ENCODE assay signal across 8 mouse cellular contexts in the genomic region with DNA sequence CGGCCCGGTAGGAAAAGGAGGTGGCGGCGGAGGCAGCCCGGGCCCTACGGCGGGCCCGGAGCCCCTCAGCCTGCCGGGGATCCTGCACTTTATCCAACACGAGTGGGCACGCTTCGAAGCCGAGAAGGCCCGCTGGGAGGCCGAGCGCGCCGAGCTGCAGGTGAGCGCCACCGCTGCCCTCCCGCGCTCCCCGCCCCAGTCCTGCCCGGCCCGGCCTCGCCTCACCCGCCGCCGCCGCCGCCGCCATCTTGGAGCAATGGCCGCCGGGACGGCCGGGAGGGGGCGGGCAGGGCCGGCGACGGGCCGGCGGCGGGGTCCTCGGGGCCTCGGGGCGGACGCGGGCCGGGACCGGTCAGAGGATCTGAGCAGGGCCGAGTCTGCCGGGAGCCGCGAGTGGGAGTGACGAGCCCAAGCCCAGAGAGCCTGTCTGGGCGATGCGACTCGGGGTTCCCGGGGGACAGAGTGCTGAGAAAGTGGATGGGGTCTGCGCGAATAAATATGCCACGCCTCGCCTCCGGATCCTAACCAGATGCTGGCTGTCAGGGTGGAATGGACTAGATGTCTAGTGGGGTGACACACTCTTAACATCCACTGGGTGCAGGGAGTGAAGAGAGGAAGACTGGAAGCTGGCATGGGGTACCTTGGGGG. TPM values are rescaled to one million over a fixed set of nuclear protein-coding genes. Genes with fewer than 3 reads are reported as not detected.
DNase-seq lines count a peak whose midpoint lies in the region; ATAC-seq lines count a peak whose summit lies in the region.

A gene (minus strand): TSS at position 258 of the 648 bp plus-strand sequence.

- H3K36me3 ChIP-seq in intestine, embryonic 15.5 days, result peaks cover 13% of the 10 kb centered on the region; the same call in 1 of the 2 replicates
- peaks cover 18% of the 10 kb centered on the region for H3K36me3 ChIP-seq in limb, embryonic 15.5 days

- peak within 1 kb of the TSS; percentile 100 for H3K9ac ChIP-seq in intestine, embryonic 15.5 days
- H3K9ac ChIP-seq in limb, embryonic 15.5 days, result peak within 1 kb of the TSS; percentile 99

- peak; percentile 85 for ATAC-seq in intestine, embryonic 15.5 days
- peak; percentile 42 for ATAC-seq in limb, embryonic 15.5 days (ENCODE audit: insufficient number of reproducible peaks, low FRiP score, low TSS enrichment, low read depth)

- H3K9me3 ChIP-seq in intestine, embryonic 15.5 days, result no peaks in the 10 kb centered on the region
- no peaks in the 10 kb centered on the region for H3K9me3 ChIP-seq in limb, embryonic 15.5 days

- peak within 1 kb of the TSS; percentile 99 for H3K4me3 ChIP-seq in intestine, embryonic 15.5 days (replicated peaks)
- H3K4me3 ChIP-seq in limb, embryonic 15.5 days, result peak within 1 kb of the TSS; percentile 89

- under 1% methylated on average over 64 of the region's 64 CpGs for WGBS in intestine, embryonic 15.5 days
- WGBS in limb, embryonic 15.5 days, result under 1% methylated on average over 63 of the region's 64 CpGs

- peaks cover 5% of the 10 kb centered on the region; the same call in 1 of the 2 replicates for H3K27me3 ChIP-seq in intestine, embryonic 15.5 days (replicated peaks)
- peaks cover 14% of the 10 kb centered on the region for H3K27me3 ChIP-seq in limb, embryonic 15.5 days

- H3K4me1 ChIP-seq in intestine, embryonic 15.5 days (replicated peaks), result peaks cover 48% of the 10 kb centered on the region
- H3K4me1 ChIP-seq in limb, embryonic 15.5 days, result peaks cover 51% of the 10 kb centered on the region

- DNase-seq in lung, adult 18-20 months, result peak; percentile 40 to 42
- no peak for DNase-seq in lung, postnatal 36 days
- peak; percentile 66 to 67 for DNase-seq in cerebellum, postnatal 36 days
- peak; percentile 59 to 67 for DNase-seq in gastrocnemius, postnatal 4 days (ENCODE audit: low spot score in 2 of 2)
- DNase-seq in naive thymus-derived CD4-positive, alpha-beta T cell, adult 2 months (ENCODE audit: low read depth), result peak; percentile 38
- DNase-seq in thymus, adult 18-20 months, result peak; percentile 29 to 43

- peak within 1 kb of the TSS; percentile 96 for H3K27ac ChIP-seq in intestine, embryonic 15.5 days
- peak within 1 kb of the TSS; percentile 96 for H3K27ac ChIP-seq in limb, embryonic 15.5 days

- H3K4me2 ChIP-seq in intestine, embryonic 15.5 days (replicated peaks), result peak within 1 kb of the TSS; percentile 92
- peak within 1 kb of the TSS; percentile 85 for H3K4me2 ChIP-seq in limb, embryonic 15.5 days

RNA-seq across cellular contexts. Expression of the gene that starts here (rescaled TPM):
- 10 to 100 TPM; 22.7 to 22.9 TPM for total RNA-seq in gastrocnemius, postnatal 4 days (2021)
- polyA plus RNA-seq in intestine, embryonic 15.5 days (2015; fragmentation: Nextera tagmentation; extraction: Ambion mirVana), result 25.1 and 25.6 TPM in 2 replicates
- polyA plus RNA-seq in limb, embryonic 15.5 days (2015; fragmentation: Nextera tagmentation; extraction: Ambion mirVana), result 25.8 and 27.1 TPM in 2 replicates
